13 mouse cellular contexts compared by ENCODE assay signal in the genomic region with DNA sequence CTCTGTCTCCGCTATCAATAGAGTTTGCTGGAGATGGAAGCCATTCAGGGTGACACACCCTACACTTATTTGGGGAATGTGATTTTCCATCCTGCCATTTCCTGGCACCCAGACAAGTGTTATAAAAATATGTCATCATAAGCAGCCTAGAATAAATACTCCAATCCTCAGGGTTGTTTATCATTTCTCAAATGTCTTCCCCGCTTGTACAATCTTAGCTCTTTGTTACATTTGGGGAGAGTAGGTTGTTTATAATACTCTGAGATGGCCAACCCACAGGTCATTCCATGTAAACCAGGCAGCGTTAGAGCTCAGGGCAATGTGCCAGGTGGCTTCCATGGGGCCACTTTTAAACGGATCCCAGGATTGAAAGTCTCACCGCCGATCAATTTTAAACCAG.
DNase-seq lines count a peak whose midpoint lies in the region; ATAC-seq and TF ChIP-seq lines count a peak whose summit lies in the region.
"Had no signal": no experiment of that assay in that cellular context is flagged by ENCODE, and none has a peak within 500 bp of the region (broad histone marks: within the 10 kb centered on the region; RNA-seq: fewer than 3 reads in every experiment).

No protein-coding gene starts in this region.

- H3K4me2 ChIP-seq in kidney, postnatal 0 days (ENCODE audit: low read length): no peak overlapping the region
- H3K4me2 ChIP-seq in kidney, embryonic 15.5 days: no peak overlapping the region
- no peak overlapping the region for H3K4me2 ChIP-seq in hindbrain, embryonic 12.5 days (replicated peaks)
- H3K4me2 ChIP-seq: embryonic facial prominence, embryonic 12.5 days had no signal

- no peak for ATAC-seq in kidney, postnatal 0 days (replicated peaks; ENCODE audit: low FRiP score, low read depth)
- ATAC-seq in kidney, embryonic 15.5 days (replicated peaks; ENCODE audit: low FRiP score): no peak
- no peak for ATAC-seq in hindbrain, embryonic 12.5 days (ENCODE audit: low FRiP score)
- ATAC-seq: forebrain, postnatal 0 days; liver, postnatal 0 days had no signal

- H3K27ac ChIP-seq in kidney, postnatal 0 days: no peak overlapping the region
- H3K27ac ChIP-seq in kidney, embryonic 15.5 days: no peak overlapping the region
- no peak overlapping the region for H3K27ac ChIP-seq in hindbrain, embryonic 12.5 days
- H3K27ac ChIP-seq: embryonic facial prominence, embryonic 12.5 days had no signal

- H3K9me3 ChIP-seq in kidney, postnatal 0 days (replicated peaks; ENCODE audit: low read length): no peaks in the 10 kb centered on the region
- no peaks in the 10 kb centered on the region for H3K9me3 ChIP-seq in kidney, embryonic 15.5 days (replicated peaks)
- no peaks in the 10 kb centered on the region for H3K9me3 ChIP-seq in hindbrain, embryonic 12.5 days (replicated peaks)
- H3K9me3 ChIP-seq: embryonic facial prominence, embryonic 12.5 days had no signal

- H3K4me1 ChIP-seq in kidney, postnatal 0 days (replicated peaks; ENCODE audit: insufficient read depth, low read length): no peaks in the 10 kb centered on the region
- H3K4me1 ChIP-seq in kidney, embryonic 15.5 days: peaks cover 7% of the 10 kb centered on the region; the same call in 1 of the 2 replicates
- H3K4me1 ChIP-seq in hindbrain, embryonic 12.5 days: no peaks in the 10 kb centered on the region

- no peaks in the 10 kb centered on the region for H3K27me3 ChIP-seq in kidney, postnatal 0 days (ENCODE audit: insufficient read depth, low read length)
- no peaks in the 10 kb centered on the region for H3K27me3 ChIP-seq in kidney, embryonic 15.5 days
- no peaks in the 10 kb centered on the region for H3K27me3 ChIP-seq in hindbrain, embryonic 12.5 days
- H3K27me3 ChIP-seq: embryonic facial prominence, embryonic 12.5 days had no signal

- H3K36me3 ChIP-seq in kidney, postnatal 0 days (ENCODE audit: insufficient read depth, low read length): no peaks in the 10 kb centered on the region
- H3K36me3 ChIP-seq in kidney, embryonic 15.5 days: no peaks in the 10 kb centered on the region
- H3K36me3 ChIP-seq in hindbrain, embryonic 12.5 days: no peaks in the 10 kb centered on the region
- H3K36me3 ChIP-seq: embryonic facial prominence, embryonic 12.5 days had no signal

- no peak overlapping the region for H3K4me3 ChIP-seq in kidney, postnatal 0 days (replicated peaks; ENCODE audit: low read depth, low read length)
- no peak overlapping the region for H3K4me3 ChIP-seq in kidney, embryonic 15.5 days (replicated peaks)
- no peak overlapping the region for H3K4me3 ChIP-seq in hindbrain, embryonic 12.5 days
- H3K4me3 ChIP-seq: embryonic facial prominence, embryonic 12.5 days had no signal

- peak; percentile 12 for DNase-seq in adrenal gland, postnatal 10 days
- DNase-seq in adrenal gland, adult 18-20 months (ENCODE audit: low spot score in 2 of 2): no peak
- peak; percentile 38 for DNase-seq in kidney, postnatal 0 days (ENCODE audit: low spot score)
- peak; percentile 29 for DNase-seq in heart, postnatal 4 days
- DNase-seq in skeletal muscle tissue, adult 2 months (ENCODE audit: low read depth, low spot score): peak; percentile 7
- no peak for DNase-seq in testis, postnatal 14 days (ENCODE audit: low spot score)
- DNase-seq: cerebellum, adult 2 months; forebrain, postnatal 0 days; kidney, adult 9 months; liver, postnatal 0 days had no signal

- TF ChIP-seq CTCF in kidney, postnatal 0 days (IDR thresholded peaks at IDR 0.05; ENCODE audit: low read depth): no peak

- H3K9ac ChIP-seq in kidney, postnatal 0 days (ENCODE audit: low read depth, low read length): no peak overlapping the region
- no peak overlapping the region for H3K9ac ChIP-seq in kidney, embryonic 15.5 days
- H3K9ac ChIP-seq in hindbrain, embryonic 12.5 days: no peak overlapping the region
- H3K9ac ChIP-seq: embryonic facial prominence, embryonic 12.5 days; forebrain, postnatal 0 days; liver, postnatal 0 days had no signal

- WGBS in kidney, postnatal 0 days: 52% methylated on average over 6 of the region's 6 CpGs
- 45% methylated on average over 6 of the region's 6 CpGs for WGBS in kidney, embryonic 15.5 days
- WGBS in hindbrain, embryonic 12.5 days: 83% methylated on average over 6 of the region's 6 CpGs

Comparison
In these comparisons a context has a peak if more than half of its experiments do, and no peak if none do; other contexts are left out.
1. DNase-seq: peak in adrenal gland, postnatal 10 days (single experiment), kidney, postnatal 0 days (single experiment), heart, postnatal 4 days (single experiment) and skeletal muscle tissue, adult 2 months (single experiment); none in adrenal gland, adult 18-20 months (0 of 2) and testis, postnatal 14 days (single experiment).